In genomic region chr4:155144548-155145180, GRCm38 (mm10) we compare ENCODE assay signal across 9 mouse cellular contexts. TPM values are rescaled to one million over a fixed set of nuclear protein-coding genes. Genes with fewer than 3 reads are reported as not detected.
DNase-seq lines count a peak whose midpoint lies in the region; ATAC-seq and TF ChIP-seq lines count a peak whose summit lies in the region.
"Had no signal": no experiment of that assay in that cellular context is flagged by ENCODE, and none has a peak within 500 bp of the region (broad histone marks: within the 10 kb centered on the region; RNA-seq: fewer than 3 reads in every experiment).

No protein-coding gene starts in this region.

- ATAC-seq in heart, embryonic 11.5 days (replicated peaks; ENCODE audit: insufficient number of reproducible peaks, low FRiP score, low TSS enrichment) = no peak
- ATAC-seq in neural tube, embryonic 11.5 days (ENCODE audit: insufficient read depth, low FRiP score, low TSS enrichment) = no peak
- no peak for ATAC-seq in stomach, postnatal 0 days (ENCODE audit: low FRiP score, low TSS enrichment)

- intact Hi-C loops in heart, postnatal 36 days (cut with DNase I) = no loop called here

- H3K4me1 ChIP-seq in heart, embryonic 11.5 days (ENCODE audit: control insufficient read depth, insufficient read depth, low read length) = peaks cover 26% of the 10 kb centered on the region
- peaks cover 15% of the 10 kb centered on the region for H3K4me1 ChIP-seq in neural tube, embryonic 11.5 days (ENCODE audit: control insufficient read depth, insufficient read depth, low read length)
- peaks cover 61% of the 10 kb centered on the region for H3K4me1 ChIP-seq in limb, embryonic 10.5 days
- H3K4me1 ChIP-seq in stomach, postnatal 0 days (replicated peaks; ENCODE audit: control insufficient read depth, insufficient read depth) = peaks cover 24% of the 10 kb centered on the region

- H3K9me3 ChIP-seq in heart, embryonic 11.5 days (replicated peaks; ENCODE audit: control insufficient read depth, low read length) = no peaks in the 10 kb centered on the region
- no peaks in the 10 kb centered on the region for H3K9me3 ChIP-seq in neural tube, embryonic 11.5 days (ENCODE audit: control insufficient read depth, low read length)
- H3K9me3 ChIP-seq in limb, embryonic 10.5 days (replicated peaks) = no peaks in the 10 kb centered on the region
- no peaks in the 10 kb centered on the region for H3K9me3 ChIP-seq in stomach, postnatal 0 days (ENCODE audit: control insufficient read depth, low read length)

- peak; percentile 42 for TF ChIP-seq CTCF in stomach, postnatal 0 days (IDR thresholded peaks at IDR 0.05; ENCODE audit: low read depth)

- 60% methylated on average over 4 of the region's 4 CpGs for WGBS in heart, embryonic 11.5 days (ENCODE audit: insufficient replicate concordance)
- 50% methylated on average over 4 of the region's 4 CpGs for WGBS in neural tube, embryonic 11.5 days
- 49% methylated on average over 4 of the region's 4 CpGs for WGBS in limb, embryonic 10.5 days
- WGBS in stomach, postnatal 0 days = 42% methylated on average over 4 of the region's 4 CpGs

- TF ChIP-seq EP300 in stomach, postnatal 0 days (optimal IDR thresholded peaks at IDR 0.05) = no peak

- H3K4me2 ChIP-seq in heart, embryonic 11.5 days = no peak overlapping the region; the same call in 1 of the 2 replicates
- H3K4me2 ChIP-seq in neural tube, embryonic 11.5 days (ENCODE audit: low read depth) = no peak overlapping the region
- no peak overlapping the region for H3K4me2 ChIP-seq in stomach, postnatal 0 days (replicated peaks; ENCODE audit: low read depth)

- no peaks in the 10 kb centered on the region for H3K36me3 ChIP-seq in heart, embryonic 11.5 days (ENCODE audit: control insufficient read depth, insufficient read depth, low read length)
- H3K36me3 ChIP-seq in neural tube, embryonic 11.5 days (ENCODE audit: control insufficient read depth, insufficient read depth, low read length) = no peaks in the 10 kb centered on the region
- H3K36me3 ChIP-seq in limb, embryonic 10.5 days = no peaks in the 10 kb centered on the region
- no peaks in the 10 kb centered on the region for H3K36me3 ChIP-seq in stomach, postnatal 0 days (ENCODE audit: control insufficient read depth, insufficient read depth, low read length)

- peak overlapping the region; percentile 76 for H3K27ac ChIP-seq in heart, embryonic 11.5 days (ENCODE audit: low read depth, low read length)
- H3K27ac ChIP-seq in neural tube, embryonic 11.5 days (ENCODE audit: low read depth, low read length) = peak overlapping the region; percentile 72; the same call in 1 of the 2 replicates
- peak overlapping the region; percentile 89 for H3K27ac ChIP-seq in limb, embryonic 10.5 days
- peak overlapping the region; percentile 94 for H3K27ac ChIP-seq in stomach, postnatal 0 days (replicated peaks)

- no peak overlapping the region for H3K9ac ChIP-seq in heart, embryonic 11.5 days (ENCODE audit: low read depth, low read length)
- no peak overlapping the region; the same call in 1 of the 2 replicates for H3K9ac ChIP-seq in neural tube, embryonic 11.5 days (ENCODE audit: low read length)
- H3K9ac ChIP-seq in stomach, postnatal 0 days (ENCODE audit: low read length) = 0 out of 2 replicates have a peak overlapping the region, but pooled peaks have one; percentile 13

- no peaks in the 10 kb centered on the region for H3K27me3 ChIP-seq in heart, embryonic 11.5 days (ENCODE audit: control insufficient read depth, insufficient read depth, low read length)
- H3K27me3 ChIP-seq in neural tube, embryonic 11.5 days (ENCODE audit: control insufficient read depth, insufficient read depth, low read length) = no peaks in the 10 kb centered on the region
- 0 out of 2 replicates have a peak, but pooled peaks cover 7% of the 10 kb centered on the region for H3K27me3 ChIP-seq in limb, embryonic 10.5 days (ENCODE audit: low read depth, poor library complexity, severe bottlenecking)
- H3K27me3 ChIP-seq in stomach, postnatal 0 days (ENCODE audit: control insufficient read depth, insufficient read depth, low read length) = no peaks in the 10 kb centered on the region

- no peak overlapping the region for H3K4me3 ChIP-seq in heart, embryonic 11.5 days (ENCODE audit: low read depth, low read length)
- no peak overlapping the region for H3K4me3 ChIP-seq in neural tube, embryonic 11.5 days (ENCODE audit: low read depth, low read length)
- no peak overlapping the region for H3K4me3 ChIP-seq in limb, embryonic 10.5 days
- no peak overlapping the region for H3K4me3 ChIP-seq in stomach, postnatal 0 days (ENCODE audit: low read depth, low read length)

- DNase-seq in heart, postnatal 36 days = no peak
- DNase-seq in neural tube, embryonic 11.5 days (ENCODE audit: low spot score) = no peak
- no peak for DNase-seq in neural tube, embryonic 10.5 days (ENCODE audit: extremely low spot score, low spot score)
- no peak for DNase-seq in limb, embryonic 10.5 days (ENCODE audit: low spot score)
- DNase-seq in stomach, postnatal 0 days (ENCODE audit: low spot score) = no peak
- DNase-seq in cerebellum, adult 11-12 months = no peak
- no peak for DNase-seq in cerebellum, adult 9-11 months
- DNase-seq: thymus, adult 18-20 months had no signal

RNA-seq across cellular contexts. Expression of gene Morn1, which starts 58.3 kb away (rescaled TPM):
- 2.5 and 2.9 TPM in 2 replicates for polyA plus RNA-seq in heart, embryonic 11.5 days (2014; fragmentation: Nextera tagmentation; extraction: Ambion mirVana)
- total RNA-seq in heart, postnatal 36 days (2021) = 1 to 10 TPM in 1 of 2 experiments, under 1 TPM in 1; 0.89 to 1.7 TPM
- polyA plus RNA-seq in neural tube, embryonic 11.5 days (2014; fragmentation: Nextera tagmentation; extraction: Ambion mirVana) = 3.9 and 5.3 TPM in 2 replicates
- 3.5 and 6.5 TPM in 2 replicates for polyA plus RNA-seq in limb, embryonic 10.5 days (2016; fragmentation: Nextera tagmentation; extraction: Ambion mirVana)
- 3.2 and 3.6 TPM in 2 replicates for polyA plus RNA-seq in stomach, postnatal 0 days (2015; fragmentation: Nextera tagmentation; extraction: Ambion mirVana)

RNA-seq across cellular contexts. Expression of gene Rer1, which starts 58.5 kb away (rescaled TPM):
- polyA plus RNA-seq in heart, embryonic 11.5 days (2014; fragmentation: Nextera tagmentation; extraction: Ambion mirVana) = 148 TPM in 2 replicates
- 10 to 100 TPM; 67.0 to 72.9 TPM for total RNA-seq in heart, postnatal 36 days (2021)
- polyA plus RNA-seq in neural tube, embryonic 11.5 days (2014; fragmentation: Nextera tagmentation; extraction: Ambion mirVana) = 143 and 145 TPM in 2 replicates
- polyA plus RNA-seq in limb, embryonic 10.5 days (2016; fragmentation: Nextera tagmentation; extraction: Ambion mirVana) = 133 and 142 TPM in 2 replicates
- 182 and 185 TPM in 2 replicates for polyA plus RNA-seq in stomach, postnatal 0 days (2015; fragmentation: Nextera tagmentation; extraction: Ambion mirVana)
